Mouse (Mus musculus) liver, embryonic 15.5 days (tissue): ENCODE data around the gene 5830411N06Rik. TPM values are rescaled to one million over a fixed set of nuclear protein-coding genes. Genes with fewer than 3 reads are reported as not detected.

Source experiments
- ATAC-seq: fragments of 200-750 bp; cut with Nextera tagmentation; 2 replicates; pipeline ENCODE4 v1.8.0; 2017; ENCODE audit warnings: moderate number of reproducible peaks, mild to moderate bottlenecking, moderate library complexity; ENCODE audit not compliant: insufficient read depth
- H3K27ac ChIP-seq: fragments of 300-500 bp; sonication (generic); replicated peaks from 2 replicates; pipeline ENCODE4 v1.5.1; 2015; ENCODE audit warnings: mild to moderate bottlenecking, inconsistent platforms
- H3K27me3 ChIP-seq: fragments of 300-500 bp; sonication (generic); 2 replicates; pipeline ENCODE4 v1.6.1; 2015; ENCODE audit warnings: mild to moderate bottlenecking, inconsistent platforms
- H3K36me3 ChIP-seq: fragments of 300-500 bp; sonication (generic); replicated peaks from 2 replicates; pipeline ENCODE4 v1.6.1; 2015; ENCODE audit warnings: moderate library complexity, mild to moderate bottlenecking, inconsistent platforms
- H3K4me1 ChIP-seq: fragments of 300-500 bp; sonication (generic); replicated peaks from 2 replicates; pipeline ENCODE4 v1.6.1; 2015; ENCODE audit warnings: inconsistent platforms
- H3K4me2 ChIP-seq: fragments of 300-500 bp; sonication (generic); 2 replicates; pipeline ENCODE4 v1.6.1; 2015; ENCODE audit warnings: moderate library complexity, mild to moderate bottlenecking, inconsistent platforms
- H3K4me3 ChIP-seq: fragments of 300-500 bp; sonication (generic); replicated peaks from 2 replicates; pipeline ENCODE4 v1.5.1; 2015; ENCODE audit warnings: mild to moderate bottlenecking, inconsistent platforms
- H3K9ac ChIP-seq: fragments of 300-500 bp; sonication (generic); 2 replicates; pipeline ENCODE4 v1.6.1; 2015; ENCODE audit warnings: moderate library complexity, mild to moderate bottlenecking, inconsistent platforms
- H3K9me3 ChIP-seq: fragments of 300-500 bp; sonication (generic); replicated peaks from 2 replicates; pipeline ENCODE4 v1.6.1; 2016; ENCODE audit warnings: inconsistent platforms
- WGBS: fragments of 180-500 bp; shearing (Covaris S2); methylation state at CpG from one replicate; pipeline ENCODE4 v1.1.7; 2015; ENCODE audit warnings: mixed read lengths; ENCODE audit not compliant: insufficient replicate concordance; 5-methylcytosine and 5-hydroxymethylcytosine counted together
- polyA plus RNA-seq: library from polyadenylated mRNA; unstranded; fragments of >200 nt; fragmentation: Nextera tagmentation; extraction: Ambion mirVana; gene quantifications from 2 replicates; pipeline ENCODE4 v1.2.1, GENCODE M21; 2015

Gene 5830411N06Rik
- polyA plus RNA-seq, 1 experiment from 2014 or later = not detected

- no peaks in the 10 kb centered on the region for H3K4me1 ChIP-seq
- no peak for ATAC-seq
- no peaks in the 10 kb centered on the region for H3K36me3 ChIP-seq
- H3K4me3 ChIP-seq = no peak overlapping the region
- no peaks in the 10 kb centered on the region for H3K9me3 ChIP-seq
- no peak overlapping the region for H3K27ac ChIP-seq
- H3K4me2 ChIP-seq = no peak overlapping the region
- H3K9ac ChIP-seq = no peak overlapping the region
- WGBS = 59% methylated on average over 2 of the region's 2 CpGs
- H3K27me3 ChIP-seq = no peaks in the 10 kb centered on the region
Measured at GRCm38 (mm10) chr7:140231026-140231425, 16.1 kb upstream of the 5830411N06Rik start.

- no peaks in the 10 kb centered on the region for H3K27me3 ChIP-seq
- no peaks in the 10 kb centered on the region for H3K4me1 ChIP-seq
- no peak overlapping the region for H3K4me3 ChIP-seq
- 69% methylated on average over 3 of the region's 3 CpGs for WGBS
- H3K9ac ChIP-seq = no peak overlapping the region
- no peak for ATAC-seq
- no peaks in the 10 kb centered on the region for H3K36me3 ChIP-seq
- no peaks in the 10 kb centered on the region for H3K9me3 ChIP-seq
- H3K27ac ChIP-seq = no peak overlapping the region
- H3K4me2 ChIP-seq = no peak overlapping the region
Measured at GRCm38 (mm10) chr7:140233696-140234095, 13.4 kb upstream of the 5830411N06Rik start.

- Histone ChIP-seq H3K9me3 (no peaks in the 10 kb centered on the region), H3K4me1 (no peaks in the 10 kb centered on the region), H3K9ac (no peak overlapping the region), H3K27me3 (no peaks in the 10 kb centered on the region), H3K36me3 (no peaks in the 10 kb centered on the region), H3K4me2 (no peak overlapping the region), H3K27ac (no peak overlapping the region), H3K4me3 (no peak overlapping the region)
- no peak for ATAC-seq
- 52% methylated on average over 7 of the region's 7 CpGs for WGBS
Measured at GRCm38 (mm10) chr7:140253780-140254299, 6.8 kb downstream of the 5830411N06Rik start.

GRCm38 (mm10) chr7:140295746-140296145, 48.7 kb downstream of the 5830411N06Rik start:
- H3K36me3 ChIP-seq = no peaks in the 10 kb centered on the region

DNA sequence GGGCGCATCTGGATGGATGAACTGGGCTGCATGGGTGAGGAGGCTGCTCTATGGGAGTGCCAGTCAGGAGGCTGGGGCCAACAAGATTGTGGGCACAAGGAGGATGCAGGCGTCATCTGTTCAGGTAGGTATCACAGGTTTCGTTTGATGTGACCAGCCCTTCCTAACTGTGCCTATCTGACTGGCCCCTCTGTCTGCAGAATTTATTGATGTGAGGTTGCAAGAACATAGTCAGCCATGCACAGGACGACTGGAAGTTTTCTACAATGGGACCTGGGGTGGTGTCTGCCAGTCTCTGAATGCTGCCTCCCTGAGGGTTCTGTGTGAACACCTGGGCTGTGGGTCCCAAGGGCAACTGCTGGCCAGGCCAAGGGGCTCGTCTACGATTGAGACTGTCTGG, 49.8 kb downstream of the 5830411N06Rik start:
- Histone ChIP-seq H3K4me1 (no peaks in the 10 kb centered on the region), H3K9me3 (no peaks in the 10 kb centered on the region), H3K4me2 (no peak overlapping the region), H3K4me3 (no peak overlapping the region), H3K9ac (no peak overlapping the region), H3K27ac (no peak overlapping the region), H3K36me3 (no peaks in the 10 kb centered on the region), H3K27me3 (no peaks in the 10 kb centered on the region)
- ATAC-seq = no peak
- 53% methylated on average over 6 of the region's 6 CpGs for WGBS

More at GRCm38 (mm10) chr7:140295746-140296145, 48.7 kb downstream of the 5830411N06Rik start:
- Histone ChIP-seq H3K27ac (no peak overlapping the region), H3K4me3 (no peak overlapping the region), H3K4me2 (no peak overlapping the region), H3K27me3 (no peaks in the 10 kb centered on the region), H3K9me3 (no peaks in the 10 kb centered on the region), H3K4me1 (no peaks in the 10 kb centered on the region), H3K9ac (no peak overlapping the region)
- 76% methylated on average over 9 of the region's 9 CpGs for WGBS
- no peak for ATAC-seq

DNA sequence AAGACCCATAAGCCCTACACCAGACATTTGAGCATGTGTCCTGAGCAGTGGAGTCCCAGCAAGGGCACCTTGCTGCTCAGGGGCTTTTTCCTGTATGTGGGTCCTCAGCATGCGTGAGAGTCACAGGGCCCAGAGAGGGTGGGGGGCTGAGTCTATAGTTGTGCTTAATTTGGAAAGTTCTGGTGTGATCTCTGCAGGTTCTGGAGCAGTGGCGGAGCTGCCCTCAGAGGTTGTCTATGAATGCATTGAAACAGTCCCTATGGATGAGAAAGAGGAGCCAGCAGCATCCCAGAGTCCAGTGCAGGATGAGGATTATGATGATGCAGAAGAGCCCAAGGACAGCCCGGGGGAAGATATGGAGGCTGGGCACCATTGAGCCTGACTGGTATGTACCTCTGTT, 52.3 kb downstream of the 5830411N06Rik start:
- 67% methylated on average over 3 of the region's 3 CpGs for WGBS

GRCm38 (mm10) chr7:140319861-140320385, 72.8 kb downstream of the 5830411N06Rik start:
- 66% methylated on average over 3 of the region's 3 CpGs for WGBS
- Histone ChIP-seq H3K9me3 (no peaks in the 10 kb centered on the region), H3K27ac (no peak overlapping the region), H3K4me2 (no peak overlapping the region), H3K27me3 (no peaks in the 10 kb centered on the region), H3K4me1 (no peaks in the 10 kb centered on the region), H3K4me3 (no peak overlapping the region), H3K36me3 (no peaks in the 10 kb centered on the region), H3K9ac (no peak overlapping the region)
- no peak for ATAC-seq

More for the DNA sequence above, 52.3 kb downstream of the 5830411N06Rik start:
- Histone ChIP-seq H3K36me3 (no peaks in the 10 kb centered on the region), H3K27me3 (no peaks in the 10 kb centered on the region), H3K4me3 (no peak overlapping the region), H3K27ac (no peak overlapping the region), H3K4me2 (no peak overlapping the region), H3K9ac (no peak overlapping the region), H3K4me1 (no peaks in the 10 kb centered on the region), H3K9me3 (no peaks in the 10 kb centered on the region)
- ATAC-seq = no peak

DNA sequence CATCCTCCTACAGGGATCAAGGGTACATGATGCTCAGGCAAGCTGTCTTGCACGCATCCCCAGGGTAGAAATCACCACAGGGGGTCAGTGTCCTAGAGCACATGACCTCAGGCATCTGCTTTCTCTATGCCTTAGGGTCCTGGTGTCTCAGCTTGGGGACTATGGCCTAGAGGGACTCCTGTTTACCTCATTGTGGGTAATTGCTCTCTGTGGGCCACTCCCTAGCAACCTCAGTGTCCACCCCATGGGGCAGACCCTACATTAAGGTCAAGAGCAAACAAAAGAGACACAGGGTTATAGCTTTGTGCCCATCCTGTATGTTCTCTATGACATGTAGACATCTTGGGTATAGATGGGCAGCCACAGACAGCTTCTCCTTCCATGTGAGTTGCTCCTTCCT, 73.5 kb downstream of the 5830411N06Rik start, which contains the start of gene Olfr525:
TSS of gene Olfr525 (plus strand) at position 301 of the 400 bp plus-strand sequence.
- H3K4me2 ChIP-seq = no peak within 1 kb of the TSS
- no peak within 1 kb of the TSS for H3K4me3 ChIP-seq
- no peaks in the 10 kb centered on the region for H3K27me3 ChIP-seq
- no peak within 1 kb of the TSS for H3K9ac ChIP-seq
- H3K4me1 ChIP-seq = no peaks in the 10 kb centered on the region
- H3K36me3 ChIP-seq = no peaks in the 10 kb centered on the region
- ATAC-seq = no peak
- WGBS = 34% methylated on average over 1 of the region's 1 CpGs
- H3K9me3 ChIP-seq = no peaks in the 10 kb centered on the region
- no peak within 1 kb of the TSS for H3K27ac ChIP-seq

- H3K4me2 ChIP-seq = no peak overlapping the region
- no peaks in the 10 kb centered on the region for H3K36me3 ChIP-seq
- no peak overlapping the region for H3K9ac ChIP-seq
- H3K4me3 ChIP-seq = no peak overlapping the region
- H3K9me3 ChIP-seq = no peaks in the 10 kb centered on the region
- H3K27ac ChIP-seq = no peak overlapping the region
- no peaks in the 10 kb centered on the region for H3K27me3 ChIP-seq
- ATAC-seq = no peak
- H3K4me1 ChIP-seq = no peaks in the 10 kb centered on the region
Measured at GRCm38 (mm10) chr7:140321135-140321534, 74.1 kb downstream of the 5830411N06Rik start.

- no peak overlapping the region for H3K4me2 ChIP-seq
- H3K27me3 ChIP-seq = no peaks in the 10 kb centered on the region
- no peaks in the 10 kb centered on the region for H3K4me1 ChIP-seq
- no peaks in the 10 kb centered on the region for H3K9me3 ChIP-seq
- H3K9ac ChIP-seq = no peak overlapping the region
- WGBS = 14% methylated on average over 1 of the region's 1 CpGs
- H3K27ac ChIP-seq = no peak overlapping the region
- ATAC-seq = no peak
- H3K36me3 ChIP-seq = no peaks in the 10 kb centered on the region
- no peak overlapping the region for H3K4me3 ChIP-seq
Measured at GRCm38 (mm10) chr7:140329766-140330304, 82.8 kb downstream of the 5830411N06Rik start.

GRCm38 (mm10) chr7:140333717-140334116, 86.6 kb downstream of the 5830411N06Rik start, which contains the start of gene Olfr527:
TSS of gene Olfr527 (plus strand) at chr7:140334017.
- Histone ChIP-seq H3K4me2 (no peak within 1 kb of the TSS), H3K4me3 (no peak within 1 kb of the TSS), H3K9ac (no peak within 1 kb of the TSS), H3K27ac (no peak within 1 kb of the TSS), H3K9me3 (no peaks in the 10 kb centered on the region), H3K27me3 (no peaks in the 10 kb centered on the region), H3K36me3 (no peaks in the 10 kb centered on the region), H3K4me1 (no peaks in the 10 kb centered on the region)
- ATAC-seq = no peak
- WGBS = 75% methylated on average over 2 of the region's 2 CpGs
